Mouse (Mus musculus) megakaryocyte-erythroid progenitor cell, adult 5-6 weeks (primary cell): ENCODE results near the gene Ripor3. TPM values are rescaled to one million over a fixed set of nuclear protein-coding genes. Genes with fewer than 3 reads are reported as not detected.

ENCODE experiments used
- ATAC-seq: replicated peaks from 2 replicates; pipeline ENCODE4 v1.8.0; 2016; ENCODE audit warnings: mild to moderate bottlenecking, inconsistent platforms; ENCODE audit not compliant: severe bottlenecking, poor library complexity, low FRiP score, low TSS enrichment
- total RNA-seq, 2 experiments: library from RNA; stranded (forward) in 1 of 2; stranded (reverse) in 1 of 2; fragments of 200-1000, 215-1000 nt in 1 of 2; fragments of >200 nt in 1 of 2; fragmentation: Nextera tagmentation in 1 of 2; gene quantifications; 2 replicates each; pipeline ENCODE4 v1.2.3; 2014 to 2017

Ripor3 gene
- total RNA-seq, 2 experiments from 2014 or later, result 0.42 TPM; not detected in 1

DNA sequence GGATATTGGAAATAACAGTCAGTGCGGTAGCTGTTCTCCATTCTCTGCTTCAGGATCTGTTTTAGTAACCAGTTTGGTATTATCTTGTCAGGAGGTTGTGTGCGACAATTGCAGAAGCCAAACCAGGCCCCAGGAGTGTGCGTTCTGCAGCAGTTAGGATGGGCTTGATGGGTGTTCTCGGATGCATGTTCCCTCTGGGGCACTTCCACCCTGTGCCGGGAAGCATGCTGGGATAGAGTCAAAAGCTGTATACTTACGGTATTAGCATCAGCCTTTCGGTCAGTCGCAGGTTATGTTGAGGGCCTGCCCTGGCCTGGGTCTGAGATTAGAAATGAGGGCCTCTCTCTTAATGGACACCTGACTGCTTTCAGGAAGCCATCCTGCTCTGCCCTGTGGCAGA, 49.8 kb downstream of the Ripor3 start:
- ATAC-seq, result no peak

DNA sequence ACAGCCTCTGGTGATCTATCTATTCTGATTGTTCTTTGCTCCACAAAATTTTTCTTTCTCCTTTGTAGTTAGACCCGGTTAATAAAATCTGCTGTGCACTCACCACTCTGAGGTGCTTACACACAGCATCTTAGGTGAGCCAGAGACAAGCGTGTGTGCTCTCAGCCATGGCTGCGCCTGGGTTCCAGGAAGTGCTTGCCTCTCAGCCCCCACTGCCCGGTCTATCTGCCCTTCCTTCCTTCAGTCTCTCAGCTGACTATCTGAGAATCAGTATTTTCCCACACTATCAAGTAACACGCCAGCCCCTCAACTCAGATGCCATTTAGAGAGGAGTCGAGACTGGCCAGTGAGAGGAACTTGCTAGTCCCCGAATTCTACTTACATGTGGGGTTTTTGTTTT, 50.4 kb downstream of the Ripor3 start:
- ATAC-seq, result peak; percentile 36

DNA sequence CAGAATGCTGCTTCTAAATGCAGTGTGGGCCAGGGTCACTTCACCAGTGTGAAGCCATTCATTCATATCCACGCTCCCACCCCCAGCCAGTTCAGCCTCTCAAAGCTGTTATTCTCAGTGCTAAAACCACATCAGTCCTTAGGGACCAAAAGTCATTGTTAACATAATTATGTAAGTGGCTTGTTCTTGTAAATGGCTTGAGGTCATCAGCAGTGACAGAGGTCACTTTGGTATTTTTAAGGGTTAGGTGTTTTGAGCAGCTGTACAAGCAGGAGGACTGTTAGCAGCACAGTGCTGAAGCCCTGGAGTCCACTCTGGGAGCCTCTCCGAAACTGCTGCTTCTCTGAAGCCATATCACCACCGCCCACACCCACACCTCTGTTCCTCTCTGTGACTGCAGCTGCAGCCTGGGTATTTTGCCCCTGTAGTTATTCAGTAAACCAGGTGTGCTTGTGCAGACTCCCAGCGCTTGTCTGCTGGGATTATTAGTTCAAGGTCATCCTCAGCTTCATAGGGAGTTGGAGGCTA, 51.0 kb downstream of the Ripor3 start:
- ATAC-seq, result peak; percentile 54; the same call in 1 of the 2 replicates

DNA sequence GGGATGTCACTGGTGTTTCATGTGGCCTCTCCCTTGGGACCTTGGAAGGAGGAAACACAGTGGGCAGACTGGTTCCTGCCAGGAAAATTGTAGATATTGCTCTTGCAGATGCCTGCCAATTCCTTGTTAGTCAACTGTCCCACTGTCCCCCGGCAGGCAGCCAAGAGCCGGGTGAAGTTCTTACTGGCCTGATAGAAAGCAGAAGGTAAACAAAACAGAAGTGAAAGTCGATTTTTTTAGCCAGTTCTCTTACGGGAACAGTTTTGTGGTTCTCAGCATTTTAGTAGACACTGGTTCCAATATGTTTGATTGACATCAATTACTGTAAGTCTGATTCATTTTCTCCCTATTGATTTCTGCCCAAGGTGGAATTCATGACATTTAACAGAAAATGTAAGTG, 51.6 kb downstream of the Ripor3 start:
- no peak for ATAC-seq

DNA sequence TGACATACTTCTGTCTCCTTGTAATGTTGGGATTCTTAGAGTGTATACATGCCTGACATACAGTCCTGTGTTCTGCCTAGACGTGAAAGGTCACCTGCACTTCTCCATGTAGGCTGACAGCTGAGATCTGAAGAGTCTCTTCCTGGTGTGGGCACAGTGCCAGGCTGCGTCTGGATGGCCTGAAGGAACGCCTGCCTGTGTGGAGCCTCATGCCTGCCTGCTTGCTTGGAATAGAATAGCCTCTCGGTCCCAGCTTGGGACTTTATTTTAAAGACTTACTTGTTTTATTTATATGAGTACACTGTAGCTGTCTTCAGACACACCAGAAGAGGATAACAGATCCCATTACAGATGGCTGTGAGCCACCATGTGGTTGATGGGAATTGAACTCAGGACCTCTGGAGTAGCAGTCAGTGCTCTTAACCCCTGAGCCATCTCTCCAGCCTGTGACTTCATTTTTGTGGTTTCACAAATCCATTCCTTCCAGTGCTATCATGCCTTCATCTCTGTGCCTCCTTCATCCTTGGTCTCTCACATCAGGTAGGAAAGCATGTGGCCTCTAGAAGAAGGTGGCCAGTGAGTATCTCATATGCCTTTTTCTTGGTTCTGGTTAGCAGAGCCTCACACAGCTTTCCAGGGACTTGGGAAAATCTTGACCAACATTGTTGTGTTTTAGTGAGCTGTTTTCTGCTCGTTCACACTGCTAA, 52.2 kb downstream of the Ripor3 start:
- ATAC-seq, result no peak

DNA sequence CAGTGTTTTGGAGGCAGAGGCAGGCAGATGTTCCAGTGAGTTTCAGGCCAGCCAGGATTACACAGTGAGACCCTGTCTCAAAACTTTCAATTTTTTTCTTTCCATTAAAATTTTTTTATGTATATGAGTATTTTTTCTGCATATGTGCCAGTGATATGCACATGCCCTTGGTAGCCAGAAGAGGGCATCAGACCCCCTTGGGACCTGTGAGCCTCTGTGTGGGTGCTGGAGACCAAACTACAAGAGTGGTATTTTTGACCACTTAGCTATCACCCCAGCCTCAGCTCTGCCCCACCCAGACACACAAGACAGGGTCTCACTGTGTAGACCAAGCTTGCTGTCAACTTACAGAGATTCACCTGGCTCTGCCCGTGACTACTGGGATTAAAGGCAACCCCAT, 52.9 kb downstream of the Ripor3 start:
- 0 out of 2 replicates have a peak, but pooled peaks have one; percentile 49 for ATAC-seq

DNA sequence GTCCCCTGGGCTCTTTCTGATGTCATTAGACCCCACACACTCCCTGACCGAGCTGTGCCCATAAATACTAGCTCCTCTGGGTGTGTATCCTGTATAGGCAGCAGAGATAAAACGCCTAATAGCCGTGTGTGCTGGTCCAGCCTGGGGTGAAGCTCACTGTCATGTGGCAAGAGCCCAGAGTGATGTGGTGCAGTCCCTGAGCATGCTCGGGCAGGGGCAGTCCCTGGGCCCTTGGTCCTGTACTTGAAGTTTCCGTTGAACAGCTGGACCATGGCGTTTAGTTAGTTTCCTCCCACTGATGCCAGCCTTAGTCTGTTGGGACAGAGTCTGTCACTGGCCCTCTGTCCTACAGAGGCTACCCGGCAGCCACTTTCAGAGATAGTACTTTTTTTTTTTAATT, 55.5 kb downstream of the Ripor3 start:
- 0 out of 2 replicates have a peak, but pooled peaks have one; percentile 11 for ATAC-seq

DNA sequence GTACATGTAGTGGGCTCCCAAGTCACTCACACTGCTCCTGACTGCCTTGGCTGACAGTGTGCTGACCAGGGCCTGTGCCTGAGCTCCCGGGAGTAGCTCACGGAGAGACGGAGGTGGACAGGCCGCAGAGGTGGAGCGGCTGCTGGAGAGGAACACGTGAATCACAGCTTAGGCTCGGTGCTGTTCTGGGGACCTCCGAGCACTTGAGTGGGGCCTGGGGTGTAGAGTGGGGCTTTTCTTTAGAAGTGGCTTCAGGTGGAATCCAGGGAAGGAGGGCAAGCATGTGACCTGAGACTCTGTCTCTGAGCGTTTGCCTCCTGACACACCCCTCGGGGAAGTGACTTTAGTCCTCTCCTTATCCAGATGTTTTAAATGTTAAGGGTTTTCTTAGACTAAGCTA, 56.6 kb downstream of the Ripor3 start:
- no peak for ATAC-seq

DNA sequence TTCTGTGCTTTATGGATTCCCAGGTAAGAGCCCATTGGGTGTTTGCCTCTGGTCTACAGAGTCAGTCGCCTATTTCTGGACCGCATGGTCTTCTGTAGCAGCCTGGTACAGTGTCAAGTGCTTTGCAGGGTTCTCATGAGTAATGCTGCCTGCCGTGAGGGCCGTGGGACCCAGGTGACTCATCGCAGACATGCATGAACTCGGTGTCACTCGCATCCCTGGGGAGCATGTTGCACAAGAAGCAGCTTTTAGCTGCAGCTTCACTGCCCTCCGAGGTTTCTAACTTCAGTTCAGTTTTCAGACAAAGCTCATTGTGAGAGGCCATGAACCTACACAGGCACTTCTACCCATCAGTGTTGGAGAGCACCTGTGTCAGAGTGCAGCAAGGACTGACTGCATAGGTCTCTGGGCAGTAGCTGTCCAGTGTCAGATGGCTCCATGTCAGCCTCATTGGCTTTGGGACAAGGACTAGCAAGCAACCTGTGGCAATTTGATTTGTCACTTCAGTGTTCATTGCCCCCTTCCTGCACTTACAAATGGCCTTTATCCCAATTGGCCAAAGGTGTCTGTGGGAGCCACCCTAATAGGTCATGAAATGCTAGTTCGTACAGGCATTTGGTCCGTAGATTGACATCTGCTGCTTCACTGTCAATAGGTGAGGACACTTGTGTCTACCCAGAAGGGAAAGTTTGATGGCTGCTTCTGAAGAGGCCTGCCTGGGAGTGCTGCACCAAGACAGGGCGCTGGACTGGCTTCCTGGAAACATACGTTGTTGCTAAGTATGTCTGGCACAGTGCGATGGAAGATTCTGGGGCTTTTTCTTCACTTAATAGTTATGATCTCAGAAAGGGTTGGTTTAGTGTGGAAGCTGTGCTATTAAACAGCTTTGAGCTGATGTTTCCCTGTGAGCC, 58.9 kb downstream of the Ripor3 start:
- ATAC-seq, result no peak

DNA sequence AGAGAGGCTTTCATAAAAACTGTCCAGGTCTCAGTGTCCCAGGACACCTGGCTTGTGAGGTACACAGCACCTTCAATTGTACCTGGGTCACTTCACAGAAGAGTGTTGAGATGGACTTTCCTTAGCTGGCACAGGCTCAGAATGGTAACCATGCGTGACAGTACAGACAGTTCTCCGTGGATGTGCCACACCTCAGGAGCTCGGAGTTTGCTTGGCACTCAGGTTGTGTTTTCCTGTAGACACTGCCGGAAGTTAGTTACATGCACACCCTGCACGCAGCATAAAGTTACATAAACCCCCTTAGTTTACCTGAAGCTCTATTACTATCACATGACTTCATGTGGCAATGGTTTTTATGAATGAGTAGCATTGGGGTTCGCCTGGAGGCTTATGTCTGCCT, 59.7 kb downstream of the Ripor3 start:
- no peak for ATAC-seq

DNA sequence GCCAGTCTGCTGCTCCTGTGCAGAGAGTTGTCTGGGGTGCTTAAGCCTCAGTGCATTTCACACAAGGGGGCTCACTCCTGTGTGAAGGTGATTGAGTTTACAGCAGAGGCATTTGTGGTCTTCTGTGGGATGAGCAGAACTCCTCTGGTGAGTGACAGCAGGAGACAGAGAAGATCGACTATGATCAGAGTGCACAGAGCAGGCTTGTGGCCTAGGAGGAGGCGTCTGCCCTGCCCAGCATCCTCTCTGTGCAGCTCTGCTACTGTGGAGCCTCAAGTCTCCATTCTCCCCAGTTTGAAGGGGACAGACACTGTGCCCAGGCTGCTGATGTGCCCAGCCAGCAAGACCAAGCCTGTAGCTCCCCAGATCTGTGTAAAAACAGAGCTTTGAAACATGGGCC, 60.6 kb downstream of the Ripor3 start:
- ATAC-seq, result no peak

DNA sequence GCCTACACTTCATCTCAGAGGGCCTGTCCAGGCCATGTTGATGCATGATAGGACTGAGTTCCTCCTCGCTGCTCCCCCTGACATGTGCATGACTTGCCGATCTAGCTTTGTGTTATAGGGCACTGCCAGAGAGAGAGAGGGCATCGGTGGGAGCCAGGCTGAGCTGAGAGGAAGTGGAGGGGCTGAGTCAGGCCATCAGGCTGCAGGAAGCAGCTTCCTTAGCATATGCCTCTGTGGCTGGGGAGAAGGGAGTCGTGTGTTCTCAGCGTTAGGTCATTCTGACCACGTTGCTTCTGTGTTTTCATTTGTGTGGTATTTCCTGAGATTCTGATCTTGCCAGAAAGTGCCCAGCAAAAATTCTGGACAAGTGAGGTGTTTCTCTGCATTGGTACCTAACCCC, 61.2 kb downstream of the Ripor3 start:
- peak; percentile 31 for ATAC-seq

DNA sequence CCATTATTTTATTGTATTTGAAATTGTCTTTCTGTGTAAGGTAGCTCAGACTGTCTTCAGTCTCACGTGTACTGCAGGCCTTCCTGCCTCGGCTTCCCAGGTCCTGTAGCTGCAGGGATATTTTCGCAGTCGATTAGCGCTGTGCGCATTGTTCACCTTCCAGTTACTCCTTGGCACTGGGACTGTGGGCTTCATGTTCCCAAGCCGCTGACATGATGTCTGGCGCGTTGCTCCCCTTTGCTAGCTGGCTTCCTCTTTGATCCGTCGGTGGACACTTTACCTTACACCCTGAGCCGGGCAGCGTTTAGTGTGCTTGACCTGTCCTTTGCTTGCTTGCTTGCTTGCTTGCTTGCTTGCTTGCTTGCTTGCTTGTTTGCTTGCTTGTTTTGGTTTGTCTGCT, 61.9 kb downstream of the Ripor3 start:
- ATAC-seq, result no peak

DNA sequence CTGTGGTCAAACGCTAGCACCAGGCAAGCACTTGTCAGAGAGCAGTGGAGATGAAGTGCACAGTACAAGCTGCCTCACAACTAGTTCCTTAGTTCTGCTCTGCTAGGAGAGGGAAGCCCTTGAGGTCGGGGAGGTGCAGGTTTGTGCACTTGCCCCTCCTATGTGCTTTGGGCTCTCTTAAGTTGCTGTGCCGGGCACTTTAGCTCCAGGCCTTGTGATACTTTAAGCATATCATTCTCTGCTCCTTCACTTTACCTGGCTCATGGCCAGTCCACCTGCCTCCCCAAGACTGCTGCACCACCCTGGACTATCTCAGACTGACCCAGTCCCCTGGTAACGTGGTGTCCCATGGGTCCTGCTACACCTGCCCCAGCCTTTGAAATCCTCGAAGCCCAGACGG, 62.4 kb downstream of the Ripor3 start:
- ATAC-seq, result no peak

DNA sequence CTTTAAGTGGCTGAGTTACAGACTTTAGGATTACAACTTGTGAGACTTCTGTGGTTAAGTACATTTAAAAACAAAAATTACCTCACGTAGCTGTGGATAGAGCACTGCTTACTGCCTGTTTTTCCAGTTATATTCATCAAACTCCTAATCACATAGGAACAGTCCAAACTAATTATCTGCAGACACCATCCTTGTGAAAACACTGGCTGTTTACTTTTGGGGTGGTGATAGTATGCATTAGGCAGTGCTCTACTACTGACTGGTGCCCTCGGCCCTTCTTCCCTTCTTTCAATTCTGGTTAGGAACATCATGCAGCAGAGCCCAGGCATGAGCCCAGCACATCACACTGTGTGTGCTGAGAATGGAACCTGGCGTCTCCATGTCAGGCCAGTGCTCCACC, 63.2 kb downstream of the Ripor3 start:
- peak; percentile 53 for ATAC-seq

DNA sequence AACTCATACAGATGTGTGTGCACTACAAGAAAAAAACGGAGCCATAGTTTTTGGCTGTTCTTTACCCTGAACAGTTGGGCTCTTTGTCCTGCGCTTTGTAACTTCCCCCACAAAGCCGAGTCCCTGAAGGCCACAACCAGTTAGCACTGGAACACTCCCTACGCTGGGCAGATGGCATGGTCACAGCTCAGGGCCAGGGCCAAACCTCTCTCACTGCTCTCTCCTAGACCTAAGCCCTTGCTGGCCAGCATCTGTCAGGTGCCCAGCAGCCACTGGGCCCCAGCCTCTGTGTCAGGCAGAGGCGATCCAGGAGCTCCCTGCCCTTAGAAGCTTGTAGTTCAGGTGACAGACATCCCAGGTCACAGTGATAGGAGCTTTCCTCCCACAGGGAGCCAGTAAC, 65.0 kb downstream of the Ripor3 start:
- ATAC-seq, result no peak

DNA sequence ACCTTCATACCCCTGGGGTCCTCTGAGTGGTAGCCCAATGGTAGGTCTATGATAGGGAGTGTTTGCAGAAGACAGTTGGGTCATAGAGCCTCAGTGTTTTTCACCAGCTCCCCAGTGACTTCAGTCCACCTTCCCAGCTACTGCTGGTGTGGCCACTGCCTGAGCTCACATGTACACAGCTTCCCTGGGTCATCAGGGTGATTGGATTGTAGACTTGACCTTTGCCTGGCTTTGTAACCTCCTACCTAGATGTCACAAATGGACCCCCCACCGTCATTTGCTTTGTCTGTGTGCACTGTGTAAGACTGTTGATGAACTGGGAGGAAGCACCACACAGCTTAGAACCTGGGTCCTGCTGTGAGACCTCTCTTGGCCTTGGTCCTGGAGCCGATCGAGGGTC, 66.2 kb downstream of the Ripor3 start:
- ATAC-seq, result no peak

DNA sequence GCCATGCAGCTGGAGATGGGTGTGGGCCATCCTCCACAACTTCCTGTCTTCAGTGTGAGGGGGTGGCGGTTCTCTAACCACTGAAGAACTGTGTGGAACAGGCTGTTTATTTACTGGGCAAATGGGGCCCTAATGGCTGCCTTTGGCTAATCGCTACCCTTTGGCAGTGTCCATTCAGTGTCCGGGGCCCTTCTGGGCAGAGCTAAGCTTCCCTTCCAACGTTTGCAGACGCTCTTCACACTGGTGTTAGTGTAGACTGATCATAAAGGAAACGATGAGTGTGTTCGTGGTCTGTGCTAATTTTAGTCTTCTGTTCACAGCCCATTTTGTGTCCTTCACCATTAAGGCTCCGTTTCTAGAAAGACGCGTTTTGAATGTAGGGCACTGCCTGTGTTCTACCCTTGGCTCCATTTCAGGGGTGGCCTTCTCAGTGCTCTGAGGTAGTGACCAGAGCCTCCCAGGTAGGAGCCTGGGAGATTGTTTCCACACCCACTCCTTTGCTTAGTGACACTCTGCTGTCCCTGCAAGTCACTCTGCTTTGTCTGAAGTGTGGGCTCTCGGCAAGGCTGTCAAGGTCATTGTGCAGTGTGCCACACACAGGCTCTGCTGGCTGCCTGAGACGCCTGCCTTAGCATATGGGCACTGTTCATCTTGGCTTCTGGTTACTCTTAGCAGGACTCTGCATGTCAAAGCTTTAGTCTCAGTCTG, 67.3 kb downstream of the Ripor3 start:
- no peak; the same call in 1 of the 2 replicates for ATAC-seq

DNA sequence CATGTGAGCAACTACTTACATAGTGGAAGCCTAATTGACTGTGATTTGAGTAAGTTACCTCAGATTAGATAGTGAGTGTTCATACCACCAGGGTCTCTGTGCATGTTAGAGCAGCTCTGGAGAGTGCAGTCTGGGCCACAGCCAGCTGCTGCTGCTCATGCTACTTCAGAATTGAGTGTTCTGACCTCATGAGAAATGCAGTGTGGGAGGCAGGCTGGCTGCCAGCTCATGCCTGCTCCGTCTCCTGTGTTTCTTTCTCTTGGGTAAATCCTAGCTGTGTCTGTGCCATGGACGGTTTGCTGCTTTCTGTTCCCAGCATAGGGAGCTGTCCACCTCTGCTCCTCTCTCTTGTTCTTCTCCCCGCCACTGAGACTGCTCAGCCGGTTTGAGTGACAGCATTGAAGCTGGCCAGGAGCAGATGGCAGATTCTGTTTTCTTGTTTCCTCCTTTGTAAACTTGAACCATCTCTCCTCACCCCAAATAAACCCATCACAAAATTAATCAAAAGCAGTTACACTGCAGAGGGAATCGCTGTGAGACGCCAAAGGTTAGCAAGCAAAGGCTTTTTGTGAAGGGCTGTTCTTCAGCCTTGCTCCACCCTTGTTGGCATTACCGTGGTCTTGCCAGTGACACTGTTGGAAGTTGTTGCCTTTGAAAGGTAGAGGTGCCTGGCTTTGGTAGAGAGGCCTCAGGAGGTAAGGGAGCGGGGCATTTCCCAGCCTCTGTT, 68.1 kb downstream of the Ripor3 start:
- no peak; the same call in 1 of the 2 replicates for ATAC-seq
